Mouse (Mus musculus) MN1 (cell line): ENCODE measurements around the gene Gpn3.
"Not testable (repeated sequence)": the region's sequence is repeated elsewhere in the genome, so short reads cannot be mapped to it uniquely, and the experiment has no call there.

Source experiments
- DNase-seq: peaks from one replicate; pipeline ENCODE4 v3.0.0-alpha.2; 2016; ENCODE audit warnings: low spot score

The Gpn3 gene

GRCm38 (mm10) chr5:122390671-122391070, 19.0 kb downstream of the Gpn3 start:
- no peak for DNase-seq

DNA sequence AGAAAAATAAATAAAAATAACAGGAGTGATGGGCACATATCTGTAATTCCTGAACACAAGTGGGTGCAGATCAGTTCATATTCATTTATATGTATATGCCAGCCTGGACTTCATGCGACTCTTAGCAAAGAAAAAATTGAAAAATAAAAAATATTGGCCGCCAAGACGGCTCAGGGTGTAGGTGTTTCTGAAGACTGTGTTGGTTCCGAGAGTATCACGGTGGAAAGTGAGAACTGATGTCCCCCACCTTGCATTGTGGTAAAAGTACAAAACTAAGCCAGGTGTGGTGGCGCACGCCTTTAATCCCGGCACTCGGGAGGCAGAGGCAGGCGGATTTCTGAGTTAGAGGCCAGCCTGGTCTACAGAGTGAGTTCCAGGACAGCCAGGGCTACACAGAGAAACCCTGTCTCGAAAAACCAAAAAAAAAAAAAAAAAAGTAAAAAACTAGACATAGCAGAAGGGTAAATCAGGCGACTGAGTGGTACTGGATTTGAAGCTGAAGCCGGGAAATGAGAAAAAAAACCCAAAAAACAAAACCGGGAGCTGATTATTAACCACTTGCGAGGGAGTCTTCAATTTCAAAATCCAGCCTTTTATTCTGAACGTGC, 19.6 kb downstream of the Gpn3 start:
- DNase-seq = no peak

DNA sequence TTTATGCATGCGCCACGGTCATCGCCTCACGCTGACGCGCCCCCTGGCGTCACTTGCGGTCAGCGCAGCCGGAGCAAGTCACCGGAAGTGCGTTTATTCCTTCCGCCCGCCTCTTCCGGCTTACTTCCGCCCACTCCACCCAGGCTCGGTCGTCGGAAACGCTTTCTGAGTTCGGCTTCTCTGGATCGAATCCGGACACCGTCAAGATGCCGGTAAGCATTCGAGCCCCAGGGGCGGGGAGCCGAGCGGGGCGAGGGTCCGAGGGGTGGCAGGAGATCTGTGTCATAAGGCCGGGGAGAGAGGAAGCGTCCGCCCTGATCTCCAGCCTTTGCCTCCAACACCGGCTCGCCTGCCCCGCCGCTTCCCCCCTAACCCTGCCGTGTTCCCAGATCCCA, 20.1 kb downstream of the Gpn3 start, which contains the start of gene Arpc3:
Gene Arpc3 (plus strand): TSS at position 93 of the 395 bp plus-strand sequence.
- DNase-seq = peak; percentile 85

DNA sequence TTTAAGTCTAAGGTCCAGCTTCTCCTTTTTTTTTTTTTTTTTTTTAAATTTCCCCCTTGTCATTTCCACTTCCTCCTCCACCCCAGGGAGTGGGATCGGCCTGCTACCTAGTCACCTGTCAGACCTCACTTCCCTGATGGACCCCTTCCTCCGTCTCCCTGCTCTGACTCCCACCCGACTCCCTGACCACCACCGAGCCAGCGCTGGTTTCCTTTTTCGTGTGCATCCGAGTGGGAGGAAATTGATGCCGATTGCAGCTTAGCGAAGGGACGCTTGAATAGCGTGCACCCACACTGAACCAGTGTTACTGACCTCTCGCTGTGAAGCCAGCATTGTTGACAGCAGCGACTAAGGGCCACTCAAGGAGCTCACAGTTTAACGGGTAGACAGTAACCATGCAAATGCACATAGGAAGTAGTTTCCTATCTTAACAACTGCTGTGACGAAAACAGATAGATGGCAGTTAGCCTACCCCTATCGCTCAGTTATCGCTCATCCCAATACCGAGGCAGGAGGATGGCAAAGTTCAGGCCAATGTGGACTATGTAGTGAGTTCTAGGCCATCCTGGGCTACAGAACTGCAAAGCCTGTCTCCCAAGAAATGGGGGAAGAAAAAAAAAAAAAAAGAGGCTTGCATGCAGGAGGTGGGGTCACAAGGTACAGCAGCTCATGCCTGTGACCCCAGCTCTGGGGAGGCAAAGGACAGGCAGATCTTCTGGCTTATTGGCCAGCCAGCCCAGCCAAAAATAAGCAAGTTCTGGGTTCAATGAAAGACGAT, 20.7 kb downstream of the Gpn3 start:
- peak; percentile 26 for DNase-seq

GRCm38 (mm10) chr5:122393887-122394286, 22.2 kb downstream of the Gpn3 start:
- DNase-seq = peak; percentile 37

DNA sequence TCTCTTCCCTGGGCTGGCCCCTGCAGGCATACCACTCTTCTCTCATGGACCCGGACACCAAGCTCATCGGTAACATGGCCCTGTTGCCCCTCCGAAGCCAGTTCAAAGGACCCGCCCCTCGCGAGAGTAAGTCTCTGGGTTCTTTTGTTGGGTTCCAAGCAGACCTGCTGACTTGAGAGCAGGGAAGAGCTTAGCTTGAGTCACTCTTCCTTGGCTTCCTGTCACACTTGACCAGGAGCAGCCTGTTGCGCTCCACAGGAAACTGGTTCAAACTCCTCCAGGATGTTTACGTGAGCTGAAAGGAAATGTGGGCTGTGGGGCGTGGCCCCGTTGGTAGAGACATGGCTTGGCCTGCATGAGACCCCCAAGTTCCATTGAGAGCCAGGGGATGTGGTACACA, 25.1 kb downstream of the Gpn3 start:
- DNase-seq = no peak

DNA sequence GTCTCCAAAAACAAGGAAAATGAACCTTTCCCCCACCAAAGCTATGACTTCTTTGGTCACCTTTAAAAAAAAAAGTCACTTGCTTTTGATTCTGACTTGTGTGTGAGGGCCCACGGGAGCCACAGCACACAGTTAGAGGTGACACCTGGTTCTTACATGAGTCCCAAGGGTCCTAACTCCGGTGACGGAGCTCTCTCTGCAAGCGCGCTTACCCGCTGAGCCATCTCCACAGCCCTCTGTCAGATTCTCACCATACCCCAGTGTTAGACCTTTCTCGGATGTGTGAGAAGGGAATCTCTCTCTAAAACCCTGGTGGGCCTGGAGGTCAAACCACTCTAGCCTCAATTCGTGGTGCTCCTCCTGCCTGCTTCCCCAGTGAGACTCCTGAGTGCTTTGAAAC, 25.8 kb downstream of the Gpn3 start:
- DNase-seq = no peak

GRCm38 (mm10) chr5:122399871-122400270, 28.2 kb downstream of the Gpn3 start:
- no peak for DNase-seq

DNA sequence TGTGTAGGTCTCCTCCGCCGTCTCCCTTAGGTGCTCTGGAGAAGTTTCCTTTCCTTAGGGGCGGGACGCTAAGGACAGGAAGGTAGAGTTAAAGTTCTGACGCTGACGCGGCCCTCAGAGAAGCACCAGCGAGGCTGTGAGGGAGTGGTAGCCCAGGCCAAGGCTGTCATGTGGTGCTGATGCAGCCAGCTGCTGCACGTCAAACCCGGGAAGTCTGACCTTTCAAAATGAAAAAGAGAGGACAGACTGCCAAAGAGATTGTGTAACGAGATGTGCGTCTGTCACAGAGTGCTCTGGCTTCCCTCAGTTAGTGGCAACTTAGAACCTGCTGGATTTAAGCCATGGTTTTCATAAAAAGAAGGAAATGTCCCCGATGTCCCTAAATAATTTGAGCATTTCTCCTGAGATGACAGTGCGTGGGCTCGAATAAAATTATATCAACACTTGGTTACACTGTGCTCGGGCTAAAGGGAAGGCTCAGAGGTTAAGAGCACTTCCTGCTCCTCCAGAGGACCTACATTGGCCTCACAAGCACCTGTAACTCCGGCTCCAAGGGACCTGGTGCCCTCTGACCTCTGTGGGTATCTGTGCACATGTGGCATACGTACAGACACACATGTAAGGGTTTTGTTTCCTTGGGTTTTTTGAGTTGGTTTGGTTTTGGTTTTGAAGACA, 29.1 kb downstream of the Gpn3 start:
- peak; percentile 27 for DNase-seq

- peak; percentile 51 for DNase-seq
Measured at GRCm38 (mm10) chr5:122401303-122401640, 29.6 kb downstream of the Gpn3 start.

- peak; percentile 27 for DNase-seq
Measured at GRCm38 (mm10) chr5:122402160-122402559, 30.5 kb downstream of the Gpn3 start.

DNA sequence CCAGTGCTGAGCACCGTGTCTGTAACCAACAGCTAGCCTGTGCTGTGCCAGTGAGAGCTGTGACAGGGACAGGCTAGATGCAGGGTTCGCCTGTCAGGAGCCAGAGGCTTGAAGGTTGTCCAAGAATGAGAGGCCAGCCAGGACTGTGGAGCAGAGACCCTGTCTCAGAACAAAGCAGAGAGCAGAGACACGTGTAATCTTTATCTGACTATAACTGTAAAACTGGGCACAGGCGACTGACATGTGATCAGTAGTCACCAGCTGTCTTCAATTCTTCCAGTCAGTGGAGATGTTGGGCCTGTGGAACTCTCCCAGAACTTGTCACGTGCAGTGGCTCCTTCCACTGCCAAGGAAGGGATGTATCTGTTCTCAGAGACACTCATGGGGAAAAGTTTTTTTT, 31.1 kb downstream of the Gpn3 start:
- DNase-seq = peak; percentile 50

DNA sequence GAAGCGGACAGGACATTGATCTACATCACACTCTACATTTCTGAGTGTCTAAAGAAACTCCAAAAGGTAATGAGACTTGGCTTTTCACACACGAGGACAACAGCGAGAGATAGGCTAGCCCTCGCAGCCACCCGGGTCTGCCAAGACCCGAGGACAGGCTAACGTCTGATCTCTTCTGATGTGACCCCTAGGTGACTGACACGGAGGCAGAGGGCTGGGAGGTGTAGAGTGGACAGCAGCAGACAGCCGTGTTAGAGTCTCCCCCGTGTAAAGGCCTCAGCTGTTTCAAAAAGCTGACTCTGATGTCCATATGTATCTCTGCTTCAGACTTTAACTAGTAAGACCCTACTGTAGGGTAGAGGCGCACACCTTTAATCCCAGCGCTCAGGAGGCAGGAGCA, 31.7 kb downstream of the Gpn3 start:
- DNase-seq = no peak

DNA sequence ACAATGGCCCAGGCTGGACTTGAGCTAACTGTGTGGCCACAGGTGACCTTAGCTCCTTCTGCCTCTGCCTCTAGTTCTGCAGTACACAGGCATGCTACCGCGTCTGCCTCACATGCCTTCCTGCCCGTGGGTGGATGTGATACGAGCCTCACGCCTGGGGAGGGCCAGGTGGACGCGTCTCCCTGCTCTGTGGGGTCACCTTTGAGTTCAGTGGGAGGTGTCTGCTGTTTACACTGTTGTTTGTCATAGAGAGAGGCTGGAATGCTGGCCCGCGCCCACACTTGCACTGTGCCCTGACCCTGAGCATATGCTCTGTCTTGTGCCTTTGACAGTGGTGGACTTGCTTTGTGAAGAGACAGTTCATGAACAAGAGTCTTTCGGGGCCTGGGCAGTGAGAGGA, 33.9 kb downstream of the Gpn3 start:
- DNase-seq = no peak

DNA sequence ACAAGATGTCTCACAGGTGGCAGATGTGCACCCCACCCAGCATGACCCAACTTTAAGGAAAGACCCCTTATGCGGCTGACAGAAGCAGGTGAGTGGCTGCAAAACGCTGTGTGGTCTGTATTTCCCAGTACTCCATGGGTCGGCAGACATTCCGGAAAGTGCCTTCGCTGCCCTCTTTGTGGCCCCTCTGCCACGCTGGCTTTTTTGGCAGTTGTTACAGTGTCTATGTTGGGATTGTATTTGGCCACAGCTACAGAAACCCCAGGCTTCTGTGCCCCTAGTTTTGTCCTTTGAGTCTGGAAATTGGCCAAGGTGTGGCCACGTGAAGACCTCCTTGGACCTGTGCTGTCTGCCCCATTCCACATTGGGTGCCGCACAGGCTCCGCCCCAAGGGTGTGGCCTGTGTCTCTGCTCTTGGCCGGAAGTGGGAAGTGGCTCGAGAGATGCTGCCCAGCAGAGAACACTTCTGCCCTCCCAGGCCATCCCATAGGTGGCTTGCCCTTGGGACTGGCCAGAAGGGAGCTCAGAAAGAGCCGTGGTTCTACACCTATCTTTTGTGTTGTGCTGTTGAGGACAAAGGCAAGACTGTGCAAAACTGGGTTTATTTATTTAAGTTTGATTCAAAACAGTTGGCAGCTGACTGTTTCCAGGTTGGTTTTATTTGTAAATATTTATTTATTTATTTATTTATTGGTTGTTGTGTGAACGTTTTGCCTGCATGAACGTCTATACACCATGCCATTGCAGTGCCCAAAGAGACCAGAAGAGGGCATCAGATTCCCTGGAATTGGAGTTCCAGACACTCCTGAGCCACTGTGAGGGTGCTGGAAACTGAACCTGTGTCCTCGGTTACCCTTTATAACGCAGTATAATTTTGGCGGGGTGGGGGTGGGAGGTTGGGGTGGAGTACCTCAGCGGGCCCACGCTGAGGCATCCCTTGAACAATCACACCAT, 38.3 kb downstream of the Gpn3 start:
- no peak for DNase-seq

DNA sequence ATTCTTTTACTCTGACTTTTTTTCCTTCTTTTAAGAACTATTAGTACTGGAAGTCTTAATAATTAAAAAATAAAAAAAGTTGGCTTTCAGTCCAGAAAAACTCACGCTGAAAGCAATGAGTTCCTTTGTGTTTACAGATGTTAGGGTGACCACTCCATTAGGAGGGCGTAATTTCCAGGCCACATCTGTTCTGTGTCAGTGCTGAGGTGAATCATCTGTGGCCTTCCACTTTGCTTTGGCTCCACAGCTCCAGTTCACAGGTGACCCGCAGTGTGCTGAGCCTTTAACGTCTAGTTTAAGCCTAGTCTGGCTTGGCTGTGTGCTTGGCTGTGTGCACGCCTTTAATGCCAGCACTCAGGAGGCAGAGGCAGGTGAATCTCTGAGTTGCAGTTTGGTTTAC, 40.2 kb downstream of the Gpn3 start:
- DNase-seq = no peak

DNA sequence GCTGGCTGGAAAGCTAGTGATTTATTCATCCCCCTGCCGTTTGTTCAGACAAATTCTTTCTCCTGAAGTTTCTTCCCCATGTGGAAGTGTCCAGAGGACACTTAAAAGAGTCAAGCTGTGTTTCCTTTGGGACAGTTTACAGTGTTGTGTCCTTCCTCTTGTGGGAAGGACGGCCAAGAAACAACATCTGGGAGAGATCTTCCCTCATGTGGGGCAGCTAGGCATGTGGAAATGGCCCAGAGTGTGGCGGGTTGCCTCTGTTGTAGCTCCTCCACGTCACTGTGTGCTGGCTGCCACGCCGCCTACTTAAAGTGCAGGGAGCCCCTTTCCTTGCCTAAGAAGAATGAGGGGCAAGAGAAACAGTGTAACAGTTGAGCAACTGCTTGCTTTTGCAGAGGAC, 41.1 kb downstream of the Gpn3 start:
- no peak for DNase-seq

DNA sequence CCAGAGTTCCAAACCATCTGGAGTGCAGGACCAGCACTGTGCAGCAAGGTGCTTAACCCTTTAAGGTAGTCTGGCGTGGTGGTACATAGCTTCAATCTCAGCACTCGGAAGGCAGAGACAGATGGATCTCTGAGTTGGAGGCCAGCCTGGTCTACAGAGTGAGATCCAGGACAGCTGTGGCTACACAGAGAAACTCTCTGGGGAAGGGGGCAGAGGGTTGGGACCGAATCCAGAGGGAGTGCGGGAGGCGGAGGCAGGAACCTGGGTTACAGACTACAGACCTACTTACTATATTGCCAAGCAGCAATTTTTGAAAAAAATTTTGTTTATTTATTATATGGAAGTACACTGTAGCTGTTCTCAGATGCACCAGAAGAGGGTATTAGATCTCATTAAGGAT, 42.7 kb downstream of the Gpn3 start:
- DNase-seq = no peak

- no peak for DNase-seq
Measured at GRCm38 (mm10) chr5:122415465-122415864, 43.8 kb downstream of the Gpn3 start.

DNA sequence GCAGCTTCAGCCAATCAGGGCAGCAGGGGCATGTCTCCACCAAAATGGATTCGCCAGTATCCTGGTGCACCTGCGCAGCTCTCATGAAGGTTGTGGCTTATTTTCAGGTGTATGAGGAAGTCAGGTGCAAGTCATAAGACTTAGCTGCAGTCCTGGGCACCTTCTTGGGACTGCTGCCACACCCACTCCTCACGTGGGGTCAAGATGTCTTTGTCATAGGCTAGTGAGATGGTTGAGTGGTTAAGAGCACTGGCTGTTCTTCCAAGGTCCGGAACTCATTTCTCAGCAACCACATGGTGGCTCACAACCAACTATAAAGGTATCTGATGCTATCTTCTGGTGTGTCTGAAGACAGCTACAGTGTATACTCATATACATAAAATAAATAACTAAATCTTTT, 49.0 kb downstream of the Gpn3 start:
- DNase-seq = not testable (repeated sequence)

DNA sequence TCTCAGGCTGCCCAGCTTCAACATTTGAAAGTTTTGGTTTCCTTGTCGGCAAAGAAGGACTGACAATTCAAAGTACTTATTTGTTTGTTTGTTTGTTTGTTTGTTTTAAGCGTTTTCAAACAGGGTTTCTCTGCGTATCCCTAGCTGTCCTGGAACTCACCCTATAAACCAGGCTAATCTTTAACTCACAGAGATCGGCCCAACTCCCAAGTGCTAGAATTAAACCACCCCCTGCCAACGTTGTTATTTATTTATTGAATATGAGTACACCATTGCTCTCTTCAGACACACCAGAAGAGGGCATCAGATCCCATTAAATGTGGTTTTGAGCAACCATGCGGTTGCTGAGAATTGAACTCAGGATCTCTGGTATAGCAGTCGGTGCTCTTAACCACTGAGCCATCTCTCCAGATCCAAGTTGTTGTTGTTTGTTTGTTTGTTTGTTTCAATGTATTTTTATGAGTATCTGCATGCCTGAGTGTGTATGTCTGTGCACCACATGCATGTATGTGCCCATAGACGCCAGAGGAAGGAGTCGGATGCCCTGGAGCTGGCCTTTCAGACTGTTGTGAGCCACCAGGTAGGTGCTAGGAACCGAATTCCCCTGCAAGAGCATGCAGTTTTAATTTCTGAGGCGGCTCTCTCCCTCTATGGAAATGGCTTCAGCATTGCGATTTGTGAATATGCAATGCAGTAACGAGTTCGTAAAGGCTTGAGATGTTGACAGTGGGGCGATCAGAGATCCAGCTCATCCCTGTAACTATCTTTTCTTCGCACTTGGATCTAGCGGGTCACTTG, 49.8 kb downstream of the Gpn3 start, which contains the start of gene Anapc7:
Gene Anapc7 (plus strand): TSS at position 423 of the 798 bp plus-strand sequence.
- DNase-seq = no peak
